Mouse (Mus musculus): ENCODE data around the gene Gnao1.

GRCm38 (mm10) chr8:94011076-94012012 is 201.6 kb downstream of the Gnao1 start:
- TF ChIP-seq CTCF (IDR thresholded peaks at IDR 0.05; ENCODE audit: borderline replicate concordance, control insufficient read depth, extremely low read depth, insufficient read depth, low read length, poor library complexity) (no peak), POLR2A (IDR thresholded peaks at IDR 0.05; ENCODE audit: control insufficient read depth, extremely low read depth, insufficient read depth, low read length, poor library complexity) (0 out of 2 replicates have a peak, but pooled peaks have one; percentile 12)

Data from thymus, adult 2 months (tissue).